Mouse (Mus musculus) liver, postnatal 0 days (tissue): ENCODE measurements at regions not wholly inside any gene's neighbourhood (a gene's known extent, or its start where the extent isn't known, plus 50 kb on each side); places are given as distances from the start of the nearest gene placed in this dataset.

Source experiments
- ATAC-seq: fragments of 200-750 bp; cut with Nextera tagmentation; 2 replicates; pipeline ENCODE4 v1.8.0; 2017; ENCODE audit warnings: mild to moderate bottlenecking, moderate library complexity
- DNase-seq: peaks from one replicate; pipeline ENCODE4 v3.0.0-alpha.2; 2016
- H3K27ac ChIP-seq: fragments of 300-500 bp; sonication (generic); 2 replicates; pipeline ENCODE4 v1.5.1; 2014; ENCODE audit warnings: antibody characterized with exemption, moderate library complexity, mild to moderate bottlenecking, low read depth
- H3K27me3 ChIP-seq: fragments of 300-500 bp; sonication (generic); 2 replicates; pipeline ENCODE4 v1.6.1; 2014; ENCODE audit warnings: low read length, control low read depth, mixed read lengths; ENCODE audit not compliant: insufficient read depth
- H3K36me3 ChIP-seq: fragments of 300-500 bp; sonication (generic); replicated peaks from 2 replicates; pipeline ENCODE4 v1.6.1; 2014; ENCODE audit warnings: mild to moderate bottlenecking, control low read depth, low read length, moderate library complexity, mixed read lengths; ENCODE audit not compliant: insufficient read depth
- H3K4me1 ChIP-seq: fragments of 300-500 bp; sonication (generic); 2 replicates; pipeline ENCODE4 v1.6.1; 2014; ENCODE audit warnings: antibody characterized with exemption, mild to moderate bottlenecking, control low read depth; ENCODE audit not compliant: insufficient read depth
- H3K4me2 ChIP-seq: fragments of 300-500 bp; sonication (generic); 2 replicates; pipeline ENCODE4 v1.6.1; 2014; ENCODE audit warnings: low read depth, mild to moderate bottlenecking, low read length, moderate library complexity, mixed read lengths
- H3K4me3 ChIP-seq: fragments of 300-500 bp; sonication (generic); 2 replicates; pipeline ENCODE4 v1.5.1; 2014; ENCODE audit warnings: low read depth, low read length
- H3K9ac ChIP-seq: fragments of 300-500 bp; sonication (generic); replicated peaks from 2 replicates; pipeline ENCODE4 v1.6.1; 2014; ENCODE audit warnings: mild to moderate bottlenecking, moderate library complexity
- H3K9me3 ChIP-seq: fragments of 300-500 bp; sonication (generic); 2 replicates; pipeline ENCODE4 v1.6.1; 2016; ENCODE audit warnings: mild to moderate bottlenecking, control low read depth, low read length, mixed read lengths
- CTCF ChIP-seq: sonication (generic); IDR thresholded peaks from 2 replicates; pipeline ENCODE4 v1.5.1; 2016; ENCODE audit warnings: antibody characterized with exemption, low read depth
- EP300 ChIP-seq: IDR thresholded peaks from 2 replicates; pipeline ENCODE4 v1.6.1; 2016; ENCODE audit warnings: antibody characterized with exemption, low read depth, mild to moderate bottlenecking
- WGBS: fragments of 180-500 bp; shearing (Covaris S2); extraction: QIAGEN DNeasy Blood & Tissue Kit; methylation state at CpG from one replicate; pipeline ENCODE4 v1.1.7; 2014; ENCODE audit not compliant: insufficient replicate concordance; 5-methylcytosine and 5-hydroxymethylcytosine counted together

DNA sequence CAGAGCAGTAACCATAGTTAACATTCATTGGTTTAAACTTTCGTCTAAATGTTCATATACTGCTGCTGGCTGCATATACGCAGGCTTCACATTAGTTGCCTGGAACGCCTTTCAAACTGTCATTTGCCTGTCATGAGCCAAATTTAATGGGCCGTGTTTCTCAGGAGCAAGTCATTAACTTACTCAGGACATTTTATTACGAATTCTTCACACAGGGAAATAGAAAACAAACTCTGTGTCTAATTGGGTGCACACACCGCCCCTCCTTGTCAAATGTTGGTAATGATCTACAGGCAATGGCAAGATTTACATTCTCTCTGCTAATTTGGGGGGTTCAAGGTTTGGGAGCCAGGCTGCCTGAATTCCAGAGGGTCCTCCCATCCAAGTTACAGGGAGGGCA, 364.4 kb downstream of the Agtpbp1 start:
- no peaks in the 10 kb centered on the region for H3K4me1 ChIP-seq

DNA sequence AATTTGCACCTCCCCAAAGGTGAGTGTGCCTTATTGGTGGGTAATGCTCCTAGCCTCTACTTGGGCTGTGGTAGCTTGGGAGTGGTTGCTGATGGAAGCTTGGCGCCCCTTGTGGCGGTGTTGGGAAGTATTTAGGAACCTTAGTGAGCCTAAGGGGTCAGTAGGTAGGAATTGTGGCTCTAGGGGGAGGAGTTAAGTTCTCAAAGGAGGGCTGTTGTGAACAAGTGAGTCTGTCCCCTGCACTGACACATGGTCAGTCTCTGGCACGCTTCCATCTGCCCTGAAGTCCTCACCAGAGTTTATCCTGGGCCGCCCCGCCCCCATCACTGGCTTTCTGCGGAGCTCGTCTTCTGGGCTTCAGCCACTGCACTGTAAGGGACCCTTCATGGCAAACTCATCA, 364.9 kb downstream of the Agtpbp1 start:
- TF ChIP-seq CTCF (peak; percentile 61), EP300 (no peak)
- H3K4me3 ChIP-seq: no peak overlapping the region
- no peak overlapping the region for H3K4me2 ChIP-seq
- DNase-seq (peak; percentile 29), ATAC-seq (no peak)
- no peaks in the 10 kb centered on the region for H3K4me1 ChIP-seq
- no peak overlapping the region for H3K27ac ChIP-seq
- H3K27me3 ChIP-seq: no peaks in the 10 kb centered on the region
- no peaks in the 10 kb centered on the region for H3K36me3 ChIP-seq
- WGBS: 31% methylated on average over 7 of the region's 7 CpGs
- H3K9ac ChIP-seq: no peak overlapping the region
- H3K9me3 ChIP-seq: no peaks in the 10 kb centered on the region

More for the DNA sequence above, 364.4 kb downstream of the Agtpbp1 start:
- TF ChIP-seq EP300 (no peak), CTCF (no peak)
- 67% methylated on average over 6 of the region's 6 CpGs for WGBS
- no peak overlapping the region for H3K4me2 ChIP-seq
- no peak overlapping the region for H3K9ac ChIP-seq
- no peaks in the 10 kb centered on the region for H3K9me3 ChIP-seq
- H3K27ac ChIP-seq: no peak overlapping the region
- no peaks in the 10 kb centered on the region for H3K27me3 ChIP-seq
- ATAC-seq (no peak), DNase-seq (no peak)
- no peak overlapping the region for H3K4me3 ChIP-seq
- H3K36me3 ChIP-seq: no peaks in the 10 kb centered on the region

DNA sequence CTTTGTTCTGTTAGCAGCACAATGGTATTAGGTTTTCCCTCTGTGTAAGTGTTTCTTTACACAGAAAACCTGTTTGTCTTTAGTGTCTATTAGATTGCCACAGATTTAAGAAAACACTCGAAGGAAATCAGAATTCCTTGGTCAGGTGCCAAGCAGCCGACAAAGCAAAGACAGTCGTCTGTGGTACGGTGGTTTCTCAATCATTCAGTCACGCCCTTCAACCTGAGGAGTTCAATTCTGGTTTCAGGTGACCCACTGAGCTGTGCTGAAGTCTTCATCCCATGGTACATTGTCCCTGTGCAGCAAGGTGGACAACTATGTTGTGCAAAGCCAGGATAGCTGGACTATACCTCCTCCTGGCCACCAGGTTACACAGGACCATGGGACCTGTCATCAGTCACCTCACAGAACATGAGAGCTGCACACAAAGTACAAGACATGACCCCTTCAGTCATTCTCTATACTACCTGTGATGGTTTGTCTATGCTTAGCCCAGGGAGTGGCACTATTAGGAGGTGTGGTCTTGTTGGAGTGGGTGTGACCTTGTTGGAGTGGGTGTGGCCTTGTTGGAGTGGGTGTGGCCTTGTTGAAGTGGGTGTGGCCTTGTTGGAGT, 368.2 kb downstream of the Agtpbp1 start:
- Histone ChIP-seq H3K4me3 (no peak overlapping the region), H3K4me2 (no peak overlapping the region), H3K27me3 (no peaks in the 10 kb centered on the region), H3K9me3 (no peaks in the 10 kb centered on the region), H3K4me1 (no peaks in the 10 kb centered on the region), H3K36me3 (no peaks in the 10 kb centered on the region), H3K9ac (no peak overlapping the region), H3K27ac (no peak overlapping the region)
- 69% methylated on average over 5 of the region's 5 CpGs for WGBS
- TF ChIP-seq EP300 (no peak), CTCF (no peak)
- DNase-seq (no peak), ATAC-seq (no peak)

DNA sequence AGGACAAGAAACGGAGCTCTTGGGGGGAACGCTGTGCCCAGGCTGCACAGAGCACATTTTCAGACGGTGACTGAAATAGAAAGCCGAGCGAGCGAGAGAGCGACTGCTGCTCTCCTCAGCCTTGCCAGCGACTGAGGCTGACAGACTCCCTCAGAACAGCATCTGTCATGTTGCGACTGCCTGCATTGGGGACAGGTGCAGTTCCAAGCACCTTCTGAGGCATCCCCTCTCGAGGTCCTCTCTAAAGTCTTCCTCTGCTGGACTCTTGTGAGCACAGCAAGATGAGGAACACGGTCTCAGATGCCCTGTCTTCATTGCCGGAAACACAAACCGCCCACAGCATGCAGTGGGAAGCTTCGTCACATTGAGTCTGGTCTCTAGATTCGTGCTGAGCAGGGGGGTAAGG, 372.7 kb downstream of the Agtpbp1 start:
- Histone ChIP-seq H3K4me3 (no peak overlapping the region), H3K9me3 (no peaks in the 10 kb centered on the region), H3K36me3 (no peaks in the 10 kb centered on the region), H3K4me2 (no peak overlapping the region), H3K9ac (no peak overlapping the region), H3K27me3 (no peaks in the 10 kb centered on the region), H3K27ac (no peak overlapping the region), H3K4me1 (no peaks in the 10 kb centered on the region)
- 77% methylated on average over 15 of the region's 15 CpGs for WGBS
- ATAC-seq (no peak), DNase-seq (no peak)
- TF ChIP-seq EP300: no peak
- TF ChIP-seq CTCF: no peak

DNA sequence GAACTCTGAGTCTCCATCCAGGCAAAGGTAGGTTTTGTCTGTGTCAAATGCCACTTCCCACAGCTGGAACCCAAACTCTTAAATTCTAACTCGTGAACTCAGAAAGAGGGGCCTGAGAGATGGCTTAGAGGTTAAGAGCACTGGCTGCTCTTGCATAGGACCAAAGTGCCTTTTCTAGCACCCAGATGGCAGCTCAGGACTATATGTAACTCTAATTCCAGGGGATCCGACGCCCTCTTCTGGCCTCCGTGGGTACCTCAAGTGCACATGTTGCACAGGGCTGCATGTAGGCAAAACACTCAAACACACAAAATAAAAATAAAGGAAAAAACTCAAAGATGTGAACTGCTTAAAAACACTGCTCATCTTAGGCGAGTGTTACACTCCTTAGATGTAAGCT, 374.2 kb downstream of the Agtpbp1 start:
- no peak overlapping the region for H3K4me2 ChIP-seq
- H3K4me3 ChIP-seq: no peak overlapping the region
- H3K9ac ChIP-seq: no peak overlapping the region
- H3K36me3 ChIP-seq: no peaks in the 10 kb centered on the region
- H3K9me3 ChIP-seq: no peaks in the 10 kb centered on the region
- TF ChIP-seq EP300: no peak
- TF ChIP-seq CTCF: peak; percentile 27
- no peak for ATAC-seq
- DNase-seq: no peak
- WGBS: 52% methylated on average over 5 of the region's 5 CpGs
- H3K4me1 ChIP-seq: no peaks in the 10 kb centered on the region
- H3K27me3 ChIP-seq: no peaks in the 10 kb centered on the region
- H3K27ac ChIP-seq: no peak overlapping the region

DNA sequence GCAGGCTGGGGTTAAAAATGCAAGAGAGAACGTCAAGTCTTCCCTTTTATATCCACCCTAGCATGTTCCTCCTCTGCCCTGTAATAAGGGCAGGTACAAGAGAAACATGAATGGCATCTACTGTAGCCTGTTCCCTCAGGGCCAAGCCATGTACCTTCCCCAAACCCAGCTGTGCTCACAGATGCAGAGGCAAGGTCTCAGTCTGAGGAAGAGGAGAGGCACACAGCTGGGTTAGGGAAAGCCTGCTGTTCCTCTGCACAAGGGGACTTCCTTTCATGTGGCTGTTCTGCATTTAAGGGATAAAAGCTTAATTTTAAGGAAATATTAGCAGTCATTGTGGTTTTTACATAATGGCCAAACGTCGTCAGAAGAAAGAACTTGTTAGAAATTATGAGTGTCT, 378.8 kb downstream of the Agtpbp1 start:
- no peak overlapping the region for H3K27ac ChIP-seq
- H3K4me2 ChIP-seq: no peak overlapping the region
- no peak overlapping the region for H3K9ac ChIP-seq
- 50% methylated on average over 3 of the region's 3 CpGs for WGBS
- no peak for TF ChIP-seq CTCF
- TF ChIP-seq EP300: no peak
- H3K4me1 ChIP-seq: no peaks in the 10 kb centered on the region
- no peaks in the 10 kb centered on the region for H3K36me3 ChIP-seq
- DNase-seq: no peak
- ATAC-seq: no peak
- H3K27me3 ChIP-seq: no peaks in the 10 kb centered on the region
- no peak overlapping the region for H3K4me3 ChIP-seq
- no peaks in the 10 kb centered on the region for H3K9me3 ChIP-seq

DNA sequence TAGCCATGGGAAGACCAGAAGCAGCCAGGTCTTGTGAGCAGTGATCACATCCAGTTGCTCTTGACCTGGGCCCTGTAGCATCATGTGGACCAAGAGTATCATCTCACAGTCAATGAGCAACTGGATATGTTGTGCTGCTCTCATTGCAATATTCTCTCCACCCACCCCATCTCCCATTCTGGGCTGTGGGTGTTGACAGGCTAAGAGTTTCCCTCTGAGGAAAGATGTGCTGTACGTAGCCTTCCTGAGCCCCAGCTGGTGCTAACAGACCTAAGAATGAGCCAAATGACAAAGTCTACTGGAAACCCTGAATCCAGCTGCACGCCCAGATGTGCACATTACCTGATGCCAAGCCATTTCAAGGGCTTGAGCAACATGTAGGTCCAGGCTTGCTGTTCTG, 380.5 kb downstream of the Agtpbp1 start:
- Histone ChIP-seq H3K9ac (no peak overlapping the region), H3K27ac (no peak overlapping the region), H3K27me3 (no peaks in the 10 kb centered on the region), H3K9me3 (no peaks in the 10 kb centered on the region), H3K4me2 (no peak overlapping the region), H3K4me1 (no peaks in the 10 kb centered on the region), H3K4me3 (no peak overlapping the region), H3K36me3 (no peaks in the 10 kb centered on the region)
- no peak for DNase-seq
- TF ChIP-seq EP300 (no peak), CTCF (no peak)
- WGBS: 71% methylated on average over 2 of the region's 2 CpGs
- no peak for ATAC-seq
